Mouse (Mus musculus) embryo, embryonic 11 days (tissue): ENCODE measurements at regions not wholly inside any gene's neighbourhood (a gene's known extent, or its start where the extent isn't known, plus 50 kb on each side); places are given as distances from the start of the nearest gene placed in this dataset.
A peak's percentile ranks its signal among the peaks of the same experiment; 100 is the strongest.

Experiments used
- DNase-seq: peaks from one replicate; pipeline ENCODE4 v3.0.0-alpha.2; 2015

- DNase-seq = no peak
Observed at GRCm38 (mm10) chr15:61766544-61767094, 843.8 kb upstream of the A1bg start.

GRCm38 (mm10) chr15:61753802-61754201, 831.0 kb upstream of the A1bg start:
- DNase-seq = no peak

GRCm38 (mm10) chr15:61723696-61724095, 800.9 kb upstream of the A1bg start:
- no peak for DNase-seq

- DNase-seq = no peak
Observed at GRCm38 (mm10) chr15:61718486-61718885, 795.7 kb upstream of the A1bg start.

- DNase-seq = no peak
Observed at GRCm38 (mm10) chr15:61717216-61717615, 794.4 kb upstream of the A1bg start.

GRCm38 (mm10) chr15:61713953-61714352, 791.1 kb upstream of the A1bg start:
- DNase-seq = no peak

- DNase-seq = no peak
Observed at GRCm38 (mm10) chr15:61708928-61709327, 786.1 kb upstream of the A1bg start.

- no peak for DNase-seq
Observed at GRCm38 (mm10) chr15:61707952-61708351, 785.1 kb upstream of the A1bg start.

- no peak for DNase-seq
Observed at GRCm38 (mm10) chr15:61692679-61693078, 769.9 kb upstream of the A1bg start.

- DNase-seq = peak; percentile 4
Observed at GRCm38 (mm10) chr15:61690425-61690824, 767.6 kb upstream of the A1bg start.

- DNase-seq = no peak
Observed at GRCm38 (mm10) chr15:61689776-61690397, 767.1 kb upstream of the A1bg start.

GRCm38 (mm10) chr15:61682968-61683367, 760.2 kb upstream of the A1bg start:
- DNase-seq = peak; percentile 3

- DNase-seq = no peak
Observed at GRCm38 (mm10) chr15:61670556-61670955, 747.7 kb upstream of the A1bg start.

- no peak for DNase-seq
Observed at GRCm38 (mm10) chr15:61660581-61660980, 737.8 kb upstream of the A1bg start.

GRCm38 (mm10) chr15:61656951-61657350, 734.1 kb upstream of the A1bg start:
- DNase-seq = no peak

GRCm38 (mm10) chr15:61654846-61655245, 732.0 kb upstream of the A1bg start:
- DNase-seq = no peak

- no peak for DNase-seq
Observed at GRCm38 (mm10) chr15:61653853-61654252, 731.0 kb upstream of the A1bg start.

GRCm38 (mm10) chr15:61618638-61619500, 696.1 kb upstream of the A1bg start:
- DNase-seq = no peak

- no peak for DNase-seq
Observed at GRCm38 (mm10) chr15:61610662-61611061, 687.9 kb upstream of the A1bg start.

GRCm38 (mm10) chr15:61609656-61610055, 686.8 kb upstream of the A1bg start:
- DNase-seq = no peak

GRCm38 (mm10) chr15:61608301-61608731, 685.5 kb upstream of the A1bg start:
- no peak for DNase-seq

- DNase-seq = no peak
Observed at GRCm38 (mm10) chr15:61599734-61600133, 676.9 kb upstream of the A1bg start.

- peak; percentile 36 for DNase-seq
Observed at GRCm38 (mm10) chr15:61596318-61596717, 673.5 kb upstream of the A1bg start.

GRCm38 (mm10) chr15:61588956-61589355, 666.1 kb upstream of the A1bg start:
- no peak for DNase-seq
